Mouse (Mus musculus) stomach, embryonic 16.5 days (tissue): ENCODE results near the gene Taf9. TPM values are rescaled to one million over a fixed set of nuclear protein-coding genes. Genes with fewer than 3 reads are reported as not detected.

ENCODE experiments used
- ATAC-seq: fragments of 200-750 bp; cut with Nextera tagmentation; 2 replicates; pipeline ENCODE4 v1.8.0; 2017; ENCODE audit warnings: moderate number of reproducible peaks, moderate TSS enrichment; ENCODE audit not compliant: insufficient read depth, low FRiP score
- H3K27ac ChIP-seq: fragments of 300-500 bp; sonication (generic); 2 replicates; pipeline ENCODE4 v1.5.1; 2014; ENCODE audit warnings: low read length
- H3K27me3 ChIP-seq: fragments of 300-500 bp; sonication (generic); 2 replicates; pipeline ENCODE4 v1.6.1; 2014; ENCODE audit warnings: low read length, control low read depth, mixed read lengths; ENCODE audit not compliant: control insufficient read depth, insufficient read depth
- H3K36me3 ChIP-seq: fragments of 300-500 bp; sonication (generic); 2 replicates; pipeline ENCODE4 v1.6.1; 2014; ENCODE audit warnings: low read length; ENCODE audit not compliant: control insufficient read depth, insufficient read depth
- H3K4me1 ChIP-seq: fragments of 300-500 bp; sonication (generic); 2 replicates; pipeline ENCODE4 v1.6.1; 2014; ENCODE audit warnings: low read length, control low read depth, mixed read lengths; ENCODE audit not compliant: control insufficient read depth, insufficient read depth
- H3K4me2 ChIP-seq: fragments of 300-500 bp; sonication (generic); 2 replicates; pipeline ENCODE4 v1.6.1; 2014; ENCODE audit warnings: low read depth, low read length, mixed read lengths
- H3K4me3 ChIP-seq: fragments of 300-500 bp; sonication (generic); replicated peaks from 2 replicates; pipeline ENCODE4 v1.5.1; 2014; ENCODE audit warnings: mild to moderate bottlenecking, low read length
- H3K9ac ChIP-seq: fragments of 300-500 bp; sonication (generic); 2 replicates; pipeline ENCODE4 v1.6.1; 2014; ENCODE audit warnings: low read length
- H3K9me3 ChIP-seq: fragments of 300-500 bp; sonication (generic); replicated peaks from 2 replicates; pipeline ENCODE4 v1.6.1; 2016; ENCODE audit warnings: low read length, control low read depth; ENCODE audit not compliant: control insufficient read depth
- WGBS: fragments of 180-500 bp; shearing (Covaris S2); extraction: QIAGEN DNeasy Blood & Tissue Kit; methylation state at CpG from one replicate; pipeline ENCODE4 v1.1.7; 2014; 5-methylcytosine and 5-hydroxymethylcytosine counted together
- polyA plus RNA-seq: library from polyadenylated mRNA; unstranded; fragments of >200 nt; fragmentation: Nextera tagmentation; extraction: Ambion mirVana; gene quantifications from 2 replicates; pipeline ENCODE4 v1.2.1, GENCODE M21; 2015

The Taf9 gene
- polyA plus RNA-seq, 1 experiment from 2014 or later = 12.8 TPM

GRCm38 (mm10) chr13:100698866-100699265 lies 47.5 kb downstream of the Taf9 start:
- WGBS = 94% methylated on average over 10 of the region's 10 CpGs
- H3K4me2 ChIP-seq = no peak overlapping the region
- no peaks in the 10 kb centered on the region for H3K27me3 ChIP-seq
- no peak overlapping the region for H3K9ac ChIP-seq
- H3K4me1 ChIP-seq = no peaks in the 10 kb centered on the region
- peaks cover 33% of the 10 kb centered on the region for H3K36me3 ChIP-seq
- no peaks in the 10 kb centered on the region for H3K9me3 ChIP-seq
- no peak overlapping the region for H3K27ac ChIP-seq
- no peak for ATAC-seq
- no peak overlapping the region for H3K4me3 ChIP-seq

DNA sequence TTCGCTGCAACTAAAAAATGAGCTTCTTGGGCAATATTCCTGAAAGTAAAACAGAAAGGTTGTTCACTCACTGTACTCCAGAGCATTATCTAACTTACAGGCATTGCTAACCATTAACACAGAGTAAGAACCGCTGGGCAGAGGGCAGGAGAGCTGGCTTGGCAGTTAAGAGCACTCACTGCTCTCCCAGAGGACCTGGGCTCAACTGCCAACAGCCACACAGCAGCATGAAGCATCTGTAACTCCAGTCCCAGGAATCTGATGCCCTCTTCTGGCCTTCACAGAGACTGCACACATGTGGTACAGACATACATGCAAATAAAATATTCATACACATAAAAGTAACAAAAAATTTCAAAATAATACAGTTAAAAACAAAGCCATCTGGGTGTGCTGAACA lies 52.1 kb downstream of the Taf9 start:
- H3K36me3 ChIP-seq = peaks cover 46% of the 10 kb centered on the region
- no peaks in the 10 kb centered on the region for H3K4me1 ChIP-seq
- ATAC-seq = no peak
- H3K4me3 ChIP-seq = no peak overlapping the region
- H3K27ac ChIP-seq = no peak overlapping the region
- H3K9me3 ChIP-seq = no peaks in the 10 kb centered on the region
- H3K9ac ChIP-seq = no peak overlapping the region
- H3K4me2 ChIP-seq = no peak overlapping the region
- no peaks in the 10 kb centered on the region for H3K27me3 ChIP-seq
- WGBS = 90% methylated on average over 2 of the region's 2 CpGs

Other genes starting within 250 kb of the Taf9 start
- 0.91 and 1.7 TPM in 2 replicates for gene Naip1, start 198.7 kb upstream of the Taf9 start, polyA plus RNA-seq
- gene Gtf2h2, start 159.0 kb upstream of the Taf9 start, polyA plus RNA-seq = 55.7 and 58.6 TPM in 2 replicates
- 65.9 and 76.9 TPM in 2 replicates for gene Ocln, start 98.9 kb upstream of the Taf9 start, polyA plus RNA-seq
- gene Marveld2, start 34.6 kb upstream of the Taf9 start, polyA plus RNA-seq = 19.0 and 21.6 TPM in 2 replicates
- 221 and 225 TPM in 2 replicates for gene Ak6, start 600 bp upstream of the Taf9 start, polyA plus RNA-seq
- 19.0 and 21.2 TPM in 2 replicates for gene Rad17, start 528 bp upstream of the Taf9 start, polyA plus RNA-seq
- gene Ccdc125, start 18.1 kb downstream of the Taf9 start, polyA plus RNA-seq = 8.1 and 8.4 TPM in 2 replicates
- 69.4 and 78.0 TPM in 2 replicates for gene Cdk7, start 79.4 kb downstream of the Taf9 start, polyA plus RNA-seq
- 147 and 163 TPM in 2 replicates for gene Mrps36, start 93.1 kb downstream of the Taf9 start, polyA plus RNA-seq
- 24.9 and 25.7 TPM in 2 replicates for gene Cenph, start 124.3 kb downstream of the Taf9 start, polyA plus RNA-seq
- gene Ccnb1, start 135.0 kb downstream of the Taf9 start, polyA plus RNA-seq = 173 and 187 TPM in 2 replicates
- gene Slc30a5, start 181.8 kb downstream of the Taf9 start, polyA plus RNA-seq = 47.3 and 53.7 TPM in 2 replicates